Mouse (Mus musculus) intestine, postnatal 0 days (tissue): Measurements from ENCODE around the gene Snapin. TPM values are rescaled to one million over a fixed set of nuclear protein-coding genes. Genes with fewer than 3 reads are reported as not detected.

Experiments
- ATAC-seq: fragments of 200-750 bp; cut with Nextera tagmentation; 2 replicates; pipeline ENCODE4 v1.8.0; 2017; ENCODE audit warnings: mild to moderate bottlenecking, moderate TSS enrichment, moderate library complexity
- H3K27ac ChIP-seq: fragments of 300-500 bp; sonication (generic); 2 replicates; pipeline ENCODE4 v1.5.1; 2014; ENCODE audit warnings: mild to moderate bottlenecking, low read depth, low read length, moderate library complexity
- H3K27me3 ChIP-seq: fragments of 300-500 bp; sonication (generic); replicated peaks from 2 replicates; pipeline ENCODE4 v1.6.1; 2014; ENCODE audit warnings: low read length, mixed read lengths; ENCODE audit not compliant: control insufficient read depth, insufficient read depth
- H3K36me3 ChIP-seq: fragments of 300-500 bp; sonication (generic); 2 replicates; pipeline ENCODE4 v1.6.1; 2014; ENCODE audit warnings: mild to moderate bottlenecking, moderate library complexity; ENCODE audit not compliant: control insufficient read depth, insufficient read depth
- H3K4me1 ChIP-seq: fragments of 300-500 bp; sonication (generic); replicated peaks from 2 replicates; pipeline ENCODE4 v1.6.1; 2014; ENCODE audit warnings: antibody characterized with exemption, low read length, mixed read lengths; ENCODE audit not compliant: control insufficient read depth, insufficient read depth
- H3K4me2 ChIP-seq: fragments of 300-500 bp; sonication (generic); replicated peaks from 2 replicates; pipeline ENCODE4 v1.6.1; 2014; ENCODE audit warnings: low read depth, mild to moderate bottlenecking, moderate library complexity
- H3K4me3 ChIP-seq: fragments of 300-500 bp; sonication (generic); 2 replicates; pipeline ENCODE4 v1.5.1; 2014; ENCODE audit warnings: low read depth, low read length
- H3K9ac ChIP-seq: fragments of 300-500 bp; sonication (generic); 2 replicates; pipeline ENCODE4 v1.6.1; 2014; ENCODE audit warnings: mild to moderate bottlenecking, low read depth, low read length
- H3K9me3 ChIP-seq: fragments of 300-500 bp; sonication (generic); 2 replicates; pipeline ENCODE4 v1.6.1; 2016; ENCODE audit warnings: mixed run types; ENCODE audit not compliant: control insufficient read depth
- CTCF ChIP-seq: sonication (generic); IDR thresholded peaks from 2 replicates; pipeline ENCODE4 v1.5.1; 2016; ENCODE audit warnings: low read depth, mild to moderate bottlenecking, control low read depth, antibody characterized with exemption, moderate library complexity
- WGBS: fragments of 180-500 bp; shearing (Covaris S2); extraction: QIAGEN DNeasy Blood & Tissue Kit; methylation state at CpG from one replicate; pipeline ENCODE4 v1.1.7; 2014; 5-methylcytosine and 5-hydroxymethylcytosine counted together
- polyA plus RNA-seq: library from polyadenylated mRNA; unstranded; fragments of >200 nt; fragmentation: Nextera tagmentation; extraction: Ambion mirVana; gene quantifications from 2 replicates; pipeline ENCODE4 v1.2.1, GENCODE M21; 2015

Snapin gene
- polyA plus RNA-seq, 1 experiment from 2014 or later = 53.1 TPM

GRCm38 (mm10) chr3:90465081-90465685 is 25.6 kb downstream of the Snapin start:
- Histone ChIP-seq H3K9me3 (no peaks in the 10 kb centered on the region), H3K27me3 (peaks cover 28% of the 10 kb centered on the region), H3K4me1 (peaks cover 5% of the 10 kb centered on the region; the same call in 1 of the 2 replicates), H3K4me3 (peak overlapping the region; percentile 57), H3K27ac (no peak overlapping the region; the same call in 1 of the 2 replicates), H3K9ac (peak overlapping the region; percentile 47), H3K36me3 (no peaks in the 10 kb centered on the region), H3K4me2 (peak overlapping the region; percentile 96)
- peak; percentile 21 for ATAC-seq
- TF ChIP-seq CTCF = no peak
- WGBS = under 1% methylated on average over 75 of the region's 75 CpGs

GRCm38 (mm10) chr3:90464552-90465080 is 26.2 kb downstream of the Snapin start:
- peaks cover 28% of the 10 kb centered on the region for H3K27me3 ChIP-seq
- no peak for ATAC-seq
- no peaks in the 10 kb centered on the region for H3K36me3 ChIP-seq
- peak overlapping the region; percentile 47; the same call in 1 of the 2 replicates for H3K9ac ChIP-seq
- H3K4me2 ChIP-seq = peak overlapping the region; percentile 96
- 31% methylated on average over 37 of the region's 37 CpGs for WGBS
- H3K4me1 ChIP-seq = peaks cover 5% of the 10 kb centered on the region; the same call in 1 of the 2 replicates
- H3K9me3 ChIP-seq = no peaks in the 10 kb centered on the region
- no peak for TF ChIP-seq CTCF
- no peak overlapping the region for H3K27ac ChIP-seq
- H3K4me3 ChIP-seq = peak overlapping the region; percentile 57

GRCm38 (mm10) chr3:90462579-90462978 is 28.3 kb downstream of the Snapin start:
- Histone ChIP-seq H3K27me3 (peaks cover 28% of the 10 kb centered on the region), H3K9me3 (no peaks in the 10 kb centered on the region), H3K36me3 (no peaks in the 10 kb centered on the region), H3K4me2 (no peak overlapping the region), H3K4me1 (peaks cover 5% of the 10 kb centered on the region; the same call in 1 of the 2 replicates), H3K27ac (no peak overlapping the region), H3K9ac (no peak overlapping the region), H3K4me3 (no peak overlapping the region)
- ATAC-seq = no peak
- peak; percentile 29 for TF ChIP-seq CTCF
- 29% methylated on average over 7 of the region's 7 CpGs for WGBS

GRCm38 (mm10) chr3:90461935-90462334 is 28.9 kb downstream of the Snapin start:
- TF ChIP-seq CTCF = no peak
- Histone ChIP-seq H3K4me3 (no peak overlapping the region), H3K9ac (no peak overlapping the region), H3K9me3 (no peaks in the 10 kb centered on the region), H3K27ac (no peak overlapping the region), H3K27me3 (peaks cover 28% of the 10 kb centered on the region), H3K4me1 (peaks cover 5% of the 10 kb centered on the region; the same call in 1 of the 2 replicates), H3K4me2 (no peak overlapping the region), H3K36me3 (no peaks in the 10 kb centered on the region)
- WGBS = 74% methylated on average over 3 of the region's 3 CpGs
- no peak for ATAC-seq

- no peak overlapping the region for H3K9ac ChIP-seq
- no peak overlapping the region for H3K4me2 ChIP-seq
- WGBS = 69% methylated on average over 5 of the region's 5 CpGs
- no peak for ATAC-seq
- H3K9me3 ChIP-seq = no peaks in the 10 kb centered on the region
- H3K27me3 ChIP-seq = peaks cover 21% of the 10 kb centered on the region
- H3K36me3 ChIP-seq = no peaks in the 10 kb centered on the region
- H3K4me3 ChIP-seq = no peak overlapping the region
- H3K27ac ChIP-seq = no peak overlapping the region
- TF ChIP-seq CTCF = no peak
- H3K4me1 ChIP-seq = no peaks in the 10 kb centered on the region
These were observed 30.5 kb downstream of the Snapin start for GRCm38 (mm10) chr3:90460315-90460714.

GRCm38 (mm10) chr3:90459727-90460126 is 31.1 kb downstream of the Snapin start:
- no peaks in the 10 kb centered on the region for H3K4me1 ChIP-seq
- H3K9ac ChIP-seq = no peak overlapping the region
- H3K4me2 ChIP-seq = no peak overlapping the region
- peaks cover 15% of the 10 kb centered on the region for H3K27me3 ChIP-seq
- no peaks in the 10 kb centered on the region for H3K36me3 ChIP-seq
- no peak overlapping the region for H3K27ac ChIP-seq
- no peak overlapping the region for H3K4me3 ChIP-seq
- ATAC-seq = no peak
- no peaks in the 10 kb centered on the region for H3K9me3 ChIP-seq
- WGBS = 85% methylated on average over 9 of the region's 9 CpGs
- TF ChIP-seq CTCF = no peak
